Comparison of ENCODE assay signal across 20 mouse cellular contexts in the genomic region with DNA sequence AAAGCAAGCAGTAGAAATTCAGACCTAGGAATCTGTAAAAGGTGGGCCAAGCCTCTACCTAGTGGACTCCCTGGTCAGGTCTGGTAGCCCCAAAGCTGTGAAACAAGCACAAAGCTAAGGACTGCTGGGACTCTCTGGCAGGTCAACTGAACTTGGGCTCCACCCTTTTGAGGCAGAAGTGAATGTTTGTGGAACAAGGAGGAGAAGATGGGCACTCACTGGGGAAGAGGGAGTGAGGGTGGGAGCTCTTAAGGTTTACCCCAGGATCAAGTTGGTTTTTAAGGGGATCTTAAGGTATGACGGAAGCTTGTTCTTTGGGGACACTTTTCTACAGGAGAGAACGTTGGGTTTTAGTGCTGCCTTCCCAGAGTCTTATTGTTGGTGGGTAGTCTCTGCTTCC. TPM values are rescaled to one million over a fixed set of nuclear protein-coding genes. Genes with fewer than 3 reads are reported as not detected.
"Had no signal": no experiment of that assay in that cellular context is flagged by ENCODE, and none has a peak within 500 bp of the region (broad histone marks: within the 10 kb centered on the region; RNA-seq: fewer than 3 reads in every experiment).

No protein-coding gene starts in this region.

- H3K27ac ChIP-seq: liver, embryonic 14.5 days; midbrain, embryonic 10.5 days; midbrain, embryonic 13.5 days; neural tube, embryonic 12.5 days had no signal

- DNase-seq: lung, adult 18-20 months; lung, embryonic 14.5 days; lung, postnatal 10 days; lung, postnatal 4 days; retina, postnatal 1 day; right cerebral cortex, adult 18-20 months; right cerebral cortex, postnatal 25 days; right cerebral cortex, postnatal 4 days; spleen, adult 18-20 months; thymus, adult 18-20 months; thymus, postnatal 14 days; thymus, postnatal 36 days had no signal

- H3K4me3 ChIP-seq: midbrain, embryonic 13.5 days; myocyte; neural tube, embryonic 12.5 days had no signal

- H3K9me3 ChIP-seq: midbrain, embryonic 10.5 days; midbrain, embryonic 13.5 days; neural tube, embryonic 12.5 days had no signal

- H3K36me3 ChIP-seq: midbrain, embryonic 10.5 days; midbrain, embryonic 13.5 days; neural tube, embryonic 12.5 days had no signal

- H3K4me2 ChIP-seq: lung, embryonic 14.5 days; neural tube, embryonic 12.5 days had no signal

- ATAC-seq: midbrain, embryonic 13.5 days; midbrain, embryonic 16.5 days had no signal

- H3K9ac ChIP-seq: liver, embryonic 14.5 days; lung, embryonic 14.5 days; midbrain, embryonic 13.5 days; neural tube, embryonic 12.5 days had no signal

RNA-seq across cellular contexts. Expression of gene Irx1, which starts 3.1 kb away (rescaled TPM):
- polyA plus RNA-seq: liver, embryonic 16.5 days; myocyte; small intestine, adult 2 months had no signal
